Mouse (Mus musculus) layer of hippocampus, adult 9-10 months (tissue): ENCODE results near the gene Gm10118.

Experiments
- DNase-seq: peaks from one replicate; pipeline ENCODE4 v3.0.0; 2022; ENCODE audit warnings: low spot score

The Gm10118 gene

GRCm38 (mm10) chr10:63927334-63927733, at the start of gene Gm10118:
Gene Gm10118 (minus strand): TSS chr10:63927434.
- no peak for DNase-seq

DNA sequence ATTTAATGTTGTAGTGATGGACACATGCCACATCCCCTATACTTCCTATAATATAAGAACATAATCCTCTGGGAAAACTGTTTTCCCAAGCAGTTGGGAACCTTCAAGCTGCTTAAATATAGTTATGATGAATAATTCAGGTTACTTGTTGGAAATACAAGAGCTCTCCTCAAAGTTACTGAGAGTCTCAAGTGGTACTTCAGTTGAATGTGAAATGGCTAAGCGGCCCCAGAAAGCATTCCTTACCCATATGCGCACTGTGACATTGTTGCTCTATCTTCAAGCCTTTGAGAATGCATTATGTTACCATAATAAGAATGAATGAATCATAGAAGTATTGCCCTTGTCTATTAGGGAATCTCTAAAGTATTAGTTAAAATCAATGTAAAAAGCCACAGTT, 45.1 kb upstream of the Gm10118 start:
- DNase-seq, result no peak

GRCm38 (mm10) chr10:63954308-63954930, 27.2 kb upstream of the Gm10118 start:
- no peak for DNase-seq

DNA sequence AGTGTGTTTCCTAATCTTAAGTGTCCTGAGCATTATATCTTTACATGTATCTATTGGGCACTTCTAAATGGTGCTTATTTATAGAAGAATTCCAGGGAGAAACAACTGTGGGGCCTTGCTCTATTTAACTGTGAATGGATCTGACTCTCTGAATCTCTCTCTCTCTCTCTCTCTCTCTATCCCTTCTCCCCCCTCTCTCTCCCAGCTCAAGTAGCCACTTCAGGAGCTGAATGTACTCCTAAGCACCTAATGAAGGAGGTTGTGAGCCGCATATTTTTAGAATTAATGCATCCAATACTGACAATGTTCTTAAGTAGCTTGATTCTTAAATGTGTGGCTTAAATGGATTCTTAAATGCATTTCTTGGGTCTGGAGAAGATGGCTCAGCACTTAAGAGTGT, 24.2 kb upstream of the Gm10118 start:
- DNase-seq, result no peak

DNA sequence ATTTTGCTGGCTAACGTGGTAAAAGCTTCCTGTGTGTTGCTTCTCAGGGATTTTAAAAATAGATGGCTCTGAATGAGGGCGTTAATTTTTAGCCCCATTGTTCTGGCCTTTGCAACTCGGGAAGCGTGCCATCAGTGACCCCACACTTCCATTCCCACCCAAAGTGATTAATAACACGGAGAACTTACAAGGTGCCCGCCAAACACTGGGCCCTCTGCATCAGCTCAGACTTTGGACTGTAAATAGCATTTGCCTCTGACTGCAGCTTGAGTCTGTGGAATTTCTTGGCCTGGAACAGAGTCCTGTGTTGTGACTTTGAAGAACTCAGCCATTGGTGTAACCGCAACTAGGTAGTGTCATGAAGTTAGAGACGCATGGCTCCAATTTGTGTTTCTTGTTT, 23.6 kb upstream of the Gm10118 start:
- DNase-seq, result no peak

- no peak for DNase-seq
Measured at GRCm38 (mm10) chr10:63947266-63947665, 20.0 kb upstream of the Gm10118 start.

DNA sequence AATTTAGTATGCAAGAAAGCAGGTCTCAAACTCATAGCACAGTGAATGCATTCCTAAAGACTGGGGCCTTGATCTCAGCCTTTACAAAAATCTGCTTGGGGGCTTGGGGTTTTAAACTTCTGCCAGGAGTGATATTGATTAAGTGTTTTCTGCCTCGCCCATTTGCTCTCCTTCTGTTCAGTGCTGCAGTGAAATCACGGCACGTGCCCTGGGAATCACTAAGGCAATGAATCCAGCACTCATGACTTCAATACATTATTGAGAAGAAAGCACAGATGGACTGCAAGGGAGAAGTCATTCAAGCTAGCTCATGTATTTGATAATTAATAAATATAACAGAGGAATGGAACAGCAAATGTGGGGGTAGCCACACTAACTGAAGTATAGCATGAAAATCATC, 18.3 kb upstream of the Gm10118 start:
- no peak for DNase-seq

- DNase-seq, result no peak
Measured at GRCm38 (mm10) chr10:63933946-63934345, 6.7 kb upstream of the Gm10118 start.

DNA sequence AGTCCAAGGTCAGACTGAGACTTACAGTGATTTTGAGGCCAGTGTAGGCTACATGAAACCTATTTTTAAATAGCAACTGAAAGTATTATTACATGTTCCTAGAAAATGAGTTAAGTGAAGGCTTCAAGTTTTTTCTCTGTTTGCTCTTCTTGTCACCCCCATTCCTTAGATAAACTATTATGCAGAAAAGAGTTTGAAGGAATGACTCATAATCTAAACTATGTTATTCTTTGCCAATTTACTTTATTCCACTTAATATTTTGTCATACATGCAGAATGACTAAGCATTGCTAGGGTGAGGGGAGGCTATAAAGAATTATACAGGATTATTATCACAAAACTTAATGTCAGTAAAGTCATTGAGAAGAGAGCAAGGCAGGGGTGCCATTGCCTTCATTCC, 18.4 kb downstream of the Gm10118 start:
- DNase-seq, result no peak

DNA sequence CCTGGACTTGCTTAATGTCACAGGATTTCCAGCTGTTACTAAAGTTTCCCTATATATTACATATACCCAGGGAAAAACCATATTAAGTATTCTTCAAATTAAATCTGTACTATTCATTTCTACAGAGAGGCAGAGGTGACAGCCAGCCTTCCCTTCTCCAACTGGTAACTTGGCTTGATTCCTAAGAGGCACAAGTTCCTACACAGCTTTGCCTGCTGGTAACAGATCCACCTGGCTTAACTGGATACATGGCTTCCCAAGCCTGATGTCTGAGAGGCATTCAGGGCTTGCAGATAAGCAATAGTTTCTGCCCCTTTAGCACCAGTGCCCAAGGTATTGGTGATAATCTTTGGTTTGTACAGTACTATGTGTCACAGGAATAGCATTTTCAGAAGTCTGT, 27.3 kb downstream of the Gm10118 start:
- DNase-seq, result no peak

- no peak for DNase-seq
Measured at GRCm38 (mm10) chr10:63894612-63895011, 32.6 kb downstream of the Gm10118 start.

DNA sequence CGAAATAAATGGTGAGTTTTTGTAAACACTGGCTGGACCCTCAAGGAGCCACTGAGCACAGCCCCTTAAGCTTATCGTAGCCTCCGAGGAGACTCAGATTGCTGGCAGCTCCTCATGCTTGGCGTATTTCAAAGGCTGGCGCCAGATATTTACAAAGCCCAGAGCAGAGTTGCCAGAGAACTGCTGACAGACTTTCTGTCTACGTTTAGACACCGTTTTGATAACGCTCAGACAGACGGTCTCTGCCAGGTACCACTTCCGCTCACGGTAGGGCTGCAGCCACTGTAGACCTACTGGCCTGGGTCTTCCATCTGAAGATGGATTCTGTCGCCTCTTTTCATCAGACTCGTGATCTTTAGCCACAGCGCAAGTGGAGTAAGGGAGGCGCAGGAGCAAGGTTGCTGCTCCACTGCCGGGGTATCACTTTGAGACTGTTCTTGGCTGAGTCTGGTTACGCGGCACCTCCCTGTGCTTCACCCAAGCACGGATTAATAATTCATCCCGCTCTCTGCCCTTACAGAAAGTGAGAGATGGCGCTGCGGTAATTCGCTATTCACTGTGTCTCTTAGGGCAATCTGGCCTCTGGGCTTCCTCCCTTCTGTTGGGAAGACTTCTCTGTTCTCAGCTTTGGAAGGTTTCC, 40.7 kb downstream of the Gm10118 start:
- no peak for DNase-seq

DNA sequence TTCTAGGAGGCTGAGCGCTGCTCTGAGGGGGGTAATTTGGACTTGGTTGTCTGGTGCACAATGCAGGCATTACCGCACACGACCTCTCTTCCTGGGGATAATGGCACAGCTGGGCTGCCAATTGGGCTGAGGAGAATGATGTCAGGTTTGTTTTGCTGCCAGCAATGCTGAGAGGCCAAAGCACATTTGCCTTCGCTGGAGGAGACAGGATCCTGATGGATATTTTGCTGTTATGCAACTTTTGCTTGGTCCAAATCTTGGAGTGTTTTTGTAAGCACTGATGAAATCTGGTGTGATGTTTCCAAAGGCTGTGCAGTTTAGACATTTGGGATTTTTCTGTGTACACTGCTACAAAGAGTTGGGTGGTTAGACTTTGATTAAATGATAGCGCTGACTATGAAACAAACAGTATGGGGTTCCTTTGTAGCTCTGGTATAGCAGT, 46.8 kb downstream of the Gm10118 start:
- DNase-seq, result no peak
